Mouse (Mus musculus): ENCODE results near the gene Brox. TPM values are rescaled to one million over a fixed set of nuclear protein-coding genes. Genes with fewer than 3 reads are reported as not detected.
A peak's percentile ranks its signal among the peaks of the same experiment; 100 is the strongest.
"Not testable (repeated sequence)": the region's sequence is repeated elsewhere in the genome, so short reads cannot be mapped to it uniquely, and the experiment has no call there.

Brox gene
- polyA plus RNA-seq (2012; rRNA removed), result 15.5 and 22.8 TPM in 2 replicates

DNA sequence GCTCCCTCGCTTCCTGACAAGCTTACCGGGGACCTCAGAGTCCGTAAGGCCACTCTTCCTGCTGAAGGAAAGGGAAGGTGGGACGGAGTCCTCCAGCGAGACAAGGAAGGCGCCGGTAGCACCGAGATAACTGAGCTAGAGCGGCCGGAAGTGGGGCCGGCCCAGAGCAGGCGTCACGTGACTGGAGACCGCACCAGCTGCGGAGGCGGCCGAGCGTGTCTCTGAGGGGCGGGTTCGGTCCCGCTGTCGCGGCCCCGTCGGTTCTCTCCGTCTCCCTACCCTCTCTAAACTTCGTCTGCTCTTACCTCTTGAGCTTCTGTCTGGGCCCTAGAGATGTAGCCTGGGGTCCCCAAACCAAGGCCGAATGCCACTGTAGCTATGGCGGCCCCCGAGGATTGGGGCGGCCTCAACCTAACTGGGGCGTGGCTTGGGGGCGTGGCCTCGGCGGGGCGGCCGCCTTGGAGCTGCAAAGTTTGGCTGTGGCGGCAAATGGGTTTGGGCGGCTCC lies at the start of gene Brox:
Gene Brox (minus strand): TSS at position 393 of the 507 bp plus-strand sequence.
- peak; percentile 70 for DNase-seq (ENCODE audit: low read depth, low spot score)
- WGBS, result under 1% methylated on average over 39 of the region's 39 CpGs

DNA sequence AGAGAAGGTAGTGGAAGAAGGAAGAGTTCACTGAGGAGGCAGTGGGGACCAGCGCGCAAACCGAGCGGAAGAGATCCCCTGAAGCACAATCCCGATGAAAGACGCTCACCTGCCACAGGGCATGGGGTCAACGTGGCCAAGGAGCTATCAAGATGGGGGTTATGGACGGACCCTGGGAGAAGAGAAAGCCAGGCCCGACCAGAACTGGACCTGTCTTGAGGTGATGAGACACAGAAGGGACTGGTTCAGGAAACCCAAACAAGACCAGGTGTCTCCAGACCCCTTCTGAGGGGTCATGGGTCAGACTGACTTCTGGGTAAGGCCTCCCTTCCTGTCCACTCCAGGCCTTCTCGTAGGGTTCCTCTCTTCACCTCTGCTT lies 48.7 kb upstream of the Brox start:
- no peak for DNase-seq (ENCODE audit: low read depth, low spot score)
- WGBS, result 2% methylated on average over 10 of the region's 10 CpGs

DNA sequence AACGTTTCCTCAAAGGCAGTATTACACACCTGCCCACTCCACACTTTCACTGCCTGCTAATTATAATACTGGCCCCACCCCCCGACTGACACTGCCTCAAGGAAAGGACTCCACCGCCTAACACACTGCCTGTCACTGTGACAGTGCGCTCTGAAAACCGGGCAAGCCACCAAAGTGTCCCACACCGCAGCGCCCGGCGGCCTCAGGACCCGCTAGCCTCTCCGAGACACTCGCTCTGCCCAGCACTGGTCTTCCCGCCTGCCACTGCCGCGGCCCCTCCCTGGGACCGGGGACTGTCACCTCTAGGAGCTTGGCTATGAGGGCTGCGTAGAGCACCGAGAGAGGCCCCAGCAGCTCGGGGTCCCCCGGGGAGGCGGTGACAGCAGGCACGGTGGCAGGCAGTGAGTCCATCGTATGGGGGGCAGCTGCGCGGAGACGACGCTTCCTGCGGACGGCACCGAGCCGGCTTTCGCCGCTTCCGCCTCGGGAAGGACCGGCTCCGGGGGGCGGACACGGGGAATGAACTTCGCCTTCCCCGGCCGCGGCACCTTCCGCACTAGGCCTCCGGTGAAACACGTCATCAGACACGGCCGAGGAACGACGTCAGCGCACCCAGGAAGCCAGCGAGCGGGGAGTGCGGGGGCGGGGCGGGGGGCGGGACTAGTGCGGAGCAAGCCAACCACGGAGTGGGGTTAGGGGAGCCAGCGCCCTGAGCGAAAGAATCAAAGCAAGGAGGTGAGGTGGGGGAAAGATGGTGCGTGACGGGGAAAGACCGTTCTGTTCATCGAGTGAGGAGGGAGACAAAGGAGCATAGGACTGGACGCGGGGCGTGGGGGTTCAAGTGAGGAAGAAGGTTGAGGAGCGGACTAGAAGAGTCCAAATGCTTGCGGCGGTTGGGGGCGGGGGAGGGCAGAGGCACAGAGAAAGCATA lies 48.1 kb upstream of the Brox start:
- DNase-seq (ENCODE audit: low read depth, low spot score), result no peak
- 1% methylated on average over 72 of the region's 72 CpGs for WGBS

DNA sequence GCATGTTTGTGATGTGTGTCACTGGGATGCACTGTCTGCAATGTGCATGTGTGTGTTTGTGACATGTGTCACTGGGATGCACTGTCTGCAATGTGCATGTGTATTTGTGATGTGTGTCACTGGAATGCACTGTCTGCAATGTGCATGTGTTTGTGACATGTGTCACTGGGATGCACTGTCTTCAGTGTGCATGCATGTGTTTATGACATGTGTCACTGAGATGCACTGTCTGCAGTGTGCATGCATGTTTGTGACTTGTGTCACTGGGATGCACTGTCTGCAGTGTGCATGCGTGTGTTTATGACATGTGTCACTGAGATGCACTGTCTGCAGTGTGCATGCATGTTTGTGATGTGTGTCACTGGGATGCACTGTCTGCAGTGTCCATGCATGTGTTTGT lies 45.8 kb upstream of the Brox start:
- WGBS, result 91% methylated on average over 1 of the region's 1 CpGs
- not testable (repeated sequence) for DNase-seq (ENCODE audit: low read depth, low spot score)

DNA sequence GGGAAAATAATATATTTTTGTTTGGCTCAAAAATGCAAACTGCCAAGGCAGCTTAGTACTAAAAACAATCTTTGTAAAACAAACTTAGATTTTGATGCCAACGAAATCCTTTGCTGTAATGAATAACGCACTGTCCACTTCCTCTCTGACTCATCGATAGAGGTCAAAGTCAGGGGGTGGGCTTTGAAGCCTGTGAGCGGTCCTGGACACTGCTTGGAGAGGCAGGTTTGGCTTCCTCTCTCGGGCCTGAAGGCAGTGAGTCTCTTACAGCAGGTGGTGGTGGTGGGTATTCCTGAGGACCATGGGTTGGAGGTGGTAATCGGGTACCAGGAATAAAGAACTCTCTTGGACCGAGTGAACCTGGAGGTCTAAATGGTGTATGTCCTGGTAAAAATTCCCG lies 30.1 kb upstream of the Brox start:
- no peak for DNase-seq (ENCODE audit: low read depth, low spot score)
- WGBS, result 79% methylated on average over 8 of the region's 8 CpGs

DNA sequence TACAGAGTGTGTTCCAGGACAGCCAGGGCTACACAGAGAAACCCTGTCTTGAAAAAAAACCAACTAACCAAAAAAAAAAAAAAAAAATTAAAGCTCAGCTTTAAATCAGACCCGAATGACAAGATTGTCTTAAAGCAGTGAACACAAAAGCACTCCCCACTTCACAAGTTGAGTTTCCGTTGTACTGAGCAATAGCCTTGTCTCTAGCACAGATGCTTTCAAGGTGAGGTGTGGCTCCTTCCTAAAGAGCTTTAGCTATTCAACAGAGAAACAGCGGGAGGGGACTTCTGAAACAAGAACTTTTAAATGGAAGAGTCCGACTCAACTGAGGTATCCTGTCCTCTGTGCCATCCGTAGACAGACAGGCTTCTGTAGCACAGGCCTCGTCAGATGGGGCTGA lies 27.4 kb upstream of the Brox start:
- WGBS, result 96% methylated on average over 6 of the region's 6 CpGs
- no peak for DNase-seq (ENCODE audit: low read depth, low spot score)

DNA sequence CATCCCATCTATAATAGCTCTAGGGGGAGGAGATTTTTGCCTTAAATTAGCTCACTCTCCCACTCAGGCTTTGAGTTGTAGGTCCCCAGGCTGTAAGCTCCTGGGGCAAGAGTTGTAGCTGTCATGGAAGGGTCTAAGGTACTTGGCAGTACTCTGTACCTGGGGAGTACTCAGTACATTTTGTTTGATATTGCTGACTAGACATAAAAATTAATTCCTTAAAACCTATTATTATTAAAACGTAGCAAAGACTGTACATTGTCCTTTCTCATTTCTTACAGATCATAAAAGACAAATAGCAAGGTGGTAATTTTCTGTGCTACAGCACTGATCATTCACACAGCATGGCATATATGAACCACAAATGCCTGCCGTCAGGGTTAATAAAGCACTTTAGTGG lies 26.9 kb upstream of the Brox start:
- 98% methylated on average over 2 of the region's 2 CpGs for WGBS

DNA sequence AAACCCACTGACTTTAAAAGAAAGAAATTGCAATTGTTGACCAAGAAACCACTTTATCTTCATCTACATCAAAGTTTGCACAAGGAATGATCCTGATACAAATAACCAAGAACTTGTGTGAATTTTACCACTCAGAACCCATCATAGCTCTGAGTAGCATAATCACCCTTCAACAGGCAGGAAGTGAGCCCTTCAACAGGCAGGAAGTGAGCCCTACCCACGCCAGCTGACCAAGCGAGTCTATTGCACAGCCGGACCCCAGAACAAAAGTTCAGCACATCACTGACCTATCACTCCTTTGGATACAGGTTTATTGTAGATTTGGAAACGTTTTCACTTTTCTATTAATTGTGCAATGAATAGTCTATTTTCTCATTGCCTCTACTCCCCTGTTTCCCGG lies 25.4 kb upstream of the Brox start:
- DNase-seq (ENCODE audit: low read depth, low spot score), result not testable (repeated sequence)
- WGBS, result 84% methylated on average over 5 of the region's 5 CpGs

More for the DNA sequence above, 26.9 kb upstream of the Brox start:
- DNase-seq (ENCODE audit: low read depth, low spot score), result no peak

DNA sequence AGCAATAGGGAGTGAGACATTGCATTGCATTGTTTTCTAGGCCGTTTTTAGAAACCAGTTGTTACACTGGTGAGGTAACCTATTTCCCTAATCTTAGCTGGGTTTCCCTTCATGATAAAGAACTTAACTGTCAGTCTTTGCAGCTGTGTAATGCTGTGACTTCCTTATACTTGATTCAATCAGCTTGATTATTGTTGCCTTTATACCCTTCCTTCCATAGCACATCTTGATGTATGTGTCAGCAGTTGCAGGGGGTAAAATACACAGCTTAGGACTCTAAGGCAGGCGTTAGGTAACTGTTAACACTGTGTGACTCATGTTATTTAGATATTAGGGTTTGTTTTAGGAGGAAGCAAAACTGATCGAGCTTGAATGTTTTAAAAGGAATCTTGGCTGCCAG lies 23.6 kb upstream of the Brox start:
- WGBS, result 38% methylated on average over 3 of the region's 3 CpGs
- DNase-seq (ENCODE audit: low read depth, low spot score), result no peak

DNA sequence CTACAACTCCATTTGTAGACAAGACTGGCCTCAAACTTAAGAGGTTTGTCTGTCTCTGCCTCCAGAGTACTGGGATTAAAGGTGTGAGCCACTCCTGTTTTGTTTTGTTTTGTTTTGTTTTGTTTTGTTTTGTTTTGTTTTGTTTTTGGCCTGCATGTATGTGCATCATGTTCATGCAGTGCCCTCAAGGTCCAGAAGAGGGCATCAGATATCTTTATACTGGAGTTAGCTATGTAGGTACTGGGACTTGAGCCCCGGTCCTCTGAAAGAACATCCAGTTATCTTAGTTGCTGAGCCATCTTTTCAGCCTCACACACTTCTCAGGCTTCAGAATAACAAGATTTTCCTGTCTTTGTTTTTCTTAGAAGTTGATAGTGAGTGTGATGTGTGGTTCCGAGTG lies 18.7 kb upstream of the Brox start:
- DNase-seq (ENCODE audit: low read depth, low spot score), result no peak
- WGBS, result 95% methylated on average over 2 of the region's 2 CpGs

DNA sequence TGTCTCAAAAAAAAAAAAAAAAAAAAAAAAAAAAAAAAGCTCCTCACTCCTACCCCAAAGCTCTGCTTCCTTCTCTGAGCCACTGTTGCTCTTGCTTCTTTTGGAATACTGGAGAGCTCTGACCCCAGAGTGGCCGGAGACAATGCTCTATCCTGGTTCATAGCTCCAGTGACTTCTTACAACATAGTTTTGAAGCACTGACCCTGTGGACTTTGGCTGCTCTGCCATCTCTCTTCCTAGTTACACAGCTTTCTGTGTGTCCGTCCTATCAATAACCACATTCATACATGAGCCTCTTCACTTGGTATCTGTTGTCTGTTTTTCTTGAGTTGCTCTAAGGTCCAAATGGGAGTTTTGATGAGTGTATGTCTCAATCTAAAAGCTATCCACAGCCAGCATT lies 15.0 kb upstream of the Brox start:
- WGBS, result 95% methylated on average over 2 of the region's 2 CpGs
- DNase-seq (ENCODE audit: low read depth, low spot score), result no peak

DNA sequence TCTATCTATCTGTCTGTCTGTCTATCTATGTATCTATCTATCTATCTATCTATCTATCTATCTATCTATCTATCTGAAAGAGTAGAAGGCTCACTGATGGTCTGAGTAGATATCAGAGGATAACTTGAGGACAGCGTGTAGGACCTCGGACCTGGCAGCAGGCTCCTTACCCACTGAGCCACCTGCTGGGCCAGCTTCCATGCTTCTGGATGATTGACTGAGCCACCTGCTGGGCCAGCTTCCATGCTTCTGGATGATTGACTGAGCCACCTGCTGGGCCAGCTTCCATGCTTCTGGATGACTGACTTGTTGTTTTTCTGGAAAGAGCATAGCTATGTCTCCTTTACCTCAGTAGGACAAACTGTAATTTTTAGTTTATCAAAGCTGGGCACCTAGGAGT lies 12.5 kb upstream of the Brox start:
- 90% methylated on average over 2 of the region's 2 CpGs for WGBS
- not testable (repeated sequence) for DNase-seq (ENCODE audit: low read depth, low spot score)

DNA sequence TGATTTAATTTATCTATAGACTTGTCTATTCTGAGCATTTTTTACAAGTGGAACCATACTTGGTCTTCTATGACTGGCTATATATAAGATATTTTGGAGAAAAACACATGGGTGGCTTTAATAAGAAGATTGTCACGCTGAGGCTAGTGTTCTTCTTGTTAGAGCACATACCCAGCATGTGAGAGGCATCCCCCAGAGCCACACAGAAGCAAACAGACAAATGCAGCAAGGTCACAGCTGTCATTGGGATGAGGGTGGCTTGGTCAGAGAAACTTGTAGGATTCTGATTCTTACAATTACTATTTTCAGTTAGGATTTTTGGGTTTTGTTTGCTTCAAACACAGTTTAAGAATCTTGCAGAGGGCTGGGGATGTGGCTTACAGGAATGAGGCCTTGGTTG lies 11.4 kb upstream of the Brox start:
- DNase-seq (ENCODE audit: low read depth, low spot score), result no peak
- 93% methylated on average over 1 of the region's 1 CpGs for WGBS

DNA sequence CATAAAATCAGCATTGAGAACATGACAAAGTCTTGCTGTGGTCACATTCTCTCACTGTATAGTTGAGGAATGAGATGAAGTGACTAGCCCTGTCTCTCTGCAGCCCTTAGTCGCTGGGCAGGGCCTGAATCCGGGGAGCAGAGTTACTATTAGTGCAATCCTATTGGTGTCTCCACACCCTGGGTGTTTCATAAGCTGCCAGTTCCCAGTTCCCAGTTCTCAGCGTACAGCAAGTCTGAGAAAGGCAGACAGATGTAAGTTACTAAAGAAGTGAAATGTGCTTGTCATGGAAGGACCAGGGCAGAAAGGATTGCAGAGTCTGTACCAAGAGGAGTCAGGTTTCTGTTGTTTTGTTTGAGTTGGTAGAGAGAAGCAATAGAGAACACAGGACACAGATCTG lies 10.5 kb upstream of the Brox start:
- DNase-seq (ENCODE audit: low read depth, low spot score), result no peak
- WGBS, result 84% methylated on average over 3 of the region's 3 CpGs

DNA sequence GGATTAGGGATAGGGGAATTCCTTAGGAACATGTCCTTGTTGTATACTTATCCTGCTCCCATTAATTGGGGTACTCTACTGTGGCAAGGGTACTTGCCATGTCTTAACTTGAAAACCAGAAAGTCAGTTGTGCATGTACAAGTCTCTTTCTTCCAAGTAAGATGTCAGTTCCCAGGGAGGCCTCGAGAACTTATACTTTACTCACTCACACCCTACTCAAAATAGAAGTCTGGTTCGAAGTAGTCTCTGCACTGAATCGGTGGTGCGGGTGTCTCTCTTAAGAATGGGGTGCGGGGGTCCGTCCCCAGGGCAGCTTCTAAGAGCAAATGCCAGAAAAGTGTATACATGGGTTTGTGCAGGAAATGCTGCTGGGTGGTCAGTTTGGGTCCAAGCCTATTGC lies 2.1 kb upstream of the Brox start:
- DNase-seq (ENCODE audit: low read depth, low spot score), result peak; percentile 100
- 87% methylated on average over 6 of the region's 6 CpGs for WGBS

DNA sequence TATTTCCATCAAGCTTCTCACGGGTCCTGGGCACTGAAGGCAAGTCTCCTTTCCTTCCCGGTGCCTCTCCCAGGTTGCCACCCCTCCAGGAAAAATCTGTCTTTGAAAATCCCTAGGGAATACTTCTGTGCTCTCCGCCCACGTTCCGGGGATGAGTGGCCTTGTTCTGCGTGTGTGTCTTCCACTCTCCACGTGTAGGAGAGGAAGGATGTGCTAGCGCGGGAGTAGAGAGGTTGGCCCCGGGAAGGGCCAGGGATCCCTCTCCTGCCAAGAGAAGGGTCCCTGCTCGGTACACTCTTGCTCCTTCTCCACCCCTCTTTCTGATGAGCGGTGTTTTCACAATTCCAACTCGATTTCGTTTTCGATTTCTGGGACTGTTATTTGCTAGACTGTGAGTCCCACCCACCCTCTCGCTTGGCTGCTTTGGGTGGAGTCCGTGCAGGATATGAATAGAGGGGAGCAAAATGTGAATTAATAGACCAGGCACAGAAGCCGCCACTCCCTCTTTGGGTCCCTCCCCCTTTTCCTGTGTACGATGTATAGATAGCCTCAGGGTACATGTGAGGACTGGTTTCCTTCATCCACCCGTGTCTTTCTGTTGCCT lies 919 bp upstream of the Brox start:
- peak; percentile 14 for DNase-seq (ENCODE audit: low read depth, low spot score)
- WGBS, result under 1% methylated on average over 20 of the region's 20 CpGs

DNA sequence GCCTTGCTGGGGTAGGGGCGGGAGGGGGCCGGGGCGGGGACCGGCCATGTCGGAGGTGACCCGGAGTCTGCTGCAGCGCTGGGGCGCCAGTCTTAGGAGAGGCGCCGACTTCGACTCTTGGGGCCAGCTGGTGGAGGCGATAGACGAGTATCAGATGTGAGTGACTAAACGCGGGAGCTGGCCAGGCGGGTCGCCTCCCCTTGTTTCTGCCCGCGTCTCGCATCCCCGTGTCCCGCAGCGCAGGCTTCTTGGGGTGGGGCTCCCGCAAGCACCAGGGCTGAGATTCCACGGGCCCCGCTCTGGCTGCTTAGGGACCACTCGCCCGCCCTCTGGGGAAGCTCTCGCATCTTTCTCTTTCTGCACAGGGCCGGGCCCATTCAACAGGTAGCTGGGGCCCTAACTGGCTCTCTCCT lies 410 bp upstream of the Brox start:
- WGBS, result under 1% methylated on average over 30 of the region's 30 CpGs
- DNase-seq (ENCODE audit: low read depth, low spot score), result no peak

DNA sequence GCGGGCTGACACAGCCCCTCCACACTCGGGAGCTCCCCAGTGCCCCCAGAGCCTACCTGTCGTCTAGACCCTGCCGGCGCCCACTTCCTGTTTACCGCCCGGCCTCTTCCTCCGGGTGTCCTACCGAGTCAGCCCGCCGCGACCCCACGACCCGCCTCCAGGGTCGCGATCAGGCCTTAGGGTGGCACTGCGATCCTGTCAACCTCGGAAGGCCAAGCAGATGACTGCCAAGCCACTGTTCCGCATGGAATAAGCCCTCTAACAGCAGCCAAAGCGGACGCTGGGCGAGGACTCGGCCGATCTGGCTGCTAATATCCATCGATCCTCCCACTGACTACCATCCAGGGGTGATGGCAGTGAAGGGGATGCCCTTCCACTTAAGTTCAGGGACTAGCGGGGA lies 604 bp downstream of the Brox start, which contains the start of gene Aida:
Gene Aida (plus strand): TSS at position 126 of the 400 bp plus-strand sequence.
- under 1% methylated on average over 26 of the region's 26 CpGs for WGBS

DNA sequence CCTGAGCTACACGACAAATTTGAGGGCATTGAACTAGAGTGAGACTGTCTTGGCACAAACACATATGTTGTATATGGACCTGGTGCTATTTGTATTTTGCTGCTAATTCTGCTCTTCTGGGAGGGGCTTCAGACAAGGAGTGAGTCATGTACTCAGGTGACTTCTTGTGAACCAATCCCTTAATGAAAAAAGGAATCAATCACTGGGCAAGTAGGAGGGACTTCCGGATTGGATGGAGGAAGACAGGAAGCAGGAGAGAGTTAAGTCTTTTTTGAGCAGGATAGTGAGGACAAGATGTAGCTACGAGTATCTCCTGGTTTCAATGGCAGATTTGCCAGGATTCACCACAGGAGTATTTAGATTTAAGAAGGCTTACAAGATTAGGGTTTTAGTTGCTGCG lies 7.5 kb downstream of the Brox start:
- 86% methylated on average over 4 of the region's 4 CpGs for WGBS
- DNase-seq (ENCODE audit: low read depth, low spot score), result no peak

More for the DNA sequence above, 604 bp downstream of the Brox start, which contains the start of gene Aida:
- DNase-seq (ENCODE audit: low read depth, low spot score), result no peak

DNA sequence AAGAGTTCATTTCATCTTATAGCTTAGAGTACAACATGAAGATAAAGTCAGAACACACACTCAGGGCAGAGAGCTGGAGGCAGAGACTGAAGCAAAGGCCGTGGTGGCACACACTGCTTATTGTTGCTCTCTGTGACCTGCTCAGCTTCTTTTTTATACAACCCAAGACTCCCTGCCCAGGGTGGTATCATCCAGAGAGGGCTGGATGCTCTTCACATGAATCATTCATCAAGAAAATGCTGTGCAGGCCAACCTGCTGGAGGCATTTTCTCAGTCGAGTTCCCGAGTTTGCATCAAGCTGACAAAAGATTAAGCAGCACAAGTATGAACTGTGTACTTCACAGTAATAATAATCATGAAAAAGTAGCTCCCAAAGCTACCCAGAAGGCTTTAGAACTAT lies 8.7 kb downstream of the Brox start:
- DNase-seq (ENCODE audit: low read depth, low spot score), result no peak
- 82% methylated on average over 3 of the region's 3 CpGs for WGBS

DNA sequence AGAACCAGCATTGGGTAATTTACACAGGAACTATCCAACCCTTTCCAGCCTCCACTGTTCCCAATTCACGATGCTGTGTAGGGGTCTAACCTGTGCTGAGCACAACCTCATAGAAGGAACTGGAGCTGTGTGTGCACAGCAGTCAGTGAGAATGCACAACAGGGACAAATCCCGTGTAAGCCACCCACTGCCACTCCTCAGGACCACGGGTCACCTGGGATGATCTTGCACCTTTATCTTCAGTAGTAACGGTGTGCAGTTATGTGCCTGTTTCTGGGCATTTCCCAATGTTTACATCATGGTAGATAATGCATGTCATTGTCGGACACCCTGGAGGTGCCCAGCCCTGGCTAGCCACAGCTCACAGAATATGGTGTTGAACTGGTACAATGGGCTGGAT lies 21.3 kb downstream of the Brox start:
- WGBS, result 56% methylated on average over 5 of the region's 5 CpGs

More for the DNA sequence above, 21.3 kb downstream of the Brox start:
- no peak for DNase-seq (ENCODE audit: low read depth, low spot score)
